Comparison of ENCODE assay signal across 8 mouse cellular contexts in the genomic region with DNA sequence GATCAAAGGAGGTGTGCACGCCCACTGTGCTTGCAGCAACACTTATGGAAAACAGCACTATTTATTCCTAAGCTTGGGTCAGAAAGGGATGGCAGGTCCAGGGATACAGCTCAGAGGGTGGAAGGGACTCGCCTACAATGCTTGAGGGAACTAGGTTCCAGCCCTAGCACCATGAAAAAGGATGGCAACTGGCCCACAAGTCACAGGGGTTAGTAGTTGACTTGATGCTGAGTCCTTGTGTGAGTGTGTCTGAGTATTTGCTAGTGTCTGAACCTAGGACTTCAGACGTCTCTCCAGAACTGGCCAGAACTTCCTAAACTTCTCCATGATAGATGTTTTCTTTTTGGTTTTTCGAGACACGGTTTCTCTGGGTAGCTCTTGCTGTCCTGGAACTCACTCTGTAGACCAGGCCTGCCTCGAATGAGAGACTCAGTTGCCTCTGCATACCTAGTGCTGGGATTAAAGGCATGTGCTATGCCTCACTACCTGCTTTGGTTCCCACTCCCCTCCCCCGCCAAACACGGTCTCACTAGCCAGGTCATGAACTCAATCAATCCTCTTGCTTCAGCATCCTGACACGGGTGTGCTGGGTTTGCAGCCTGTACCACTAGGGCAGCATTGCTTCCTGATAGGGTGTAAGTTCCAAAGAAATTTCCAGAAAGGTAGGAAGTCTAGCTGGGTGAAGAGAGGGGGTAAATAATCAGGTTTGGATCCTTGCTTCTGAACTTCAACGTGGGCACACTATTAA. TPM values are rescaled to one million over a fixed set of nuclear protein-coding genes. Genes with fewer than 3 reads are reported as not detected.
DNase-seq lines count a peak whose midpoint lies in the region; ATAC-seq and TF ChIP-seq lines count a peak whose summit lies in the region.

No protein-coding gene starts in this region.

- WGBS in intestine, embryonic 16.5 days = 52% methylated on average over 10 of the region's 10 CpGs
- 46% methylated on average over 10 of the region's 10 CpGs for WGBS in lung, postnatal 0 days
- 42% methylated on average over 10 of the region's 10 CpGs for WGBS in stomach, embryonic 16.5 days

- peaks cover 25% of the 10 kb centered on the region for H3K79me2 ChIP-seq in MEL (ENCODE audit: control insufficient read depth, insufficient read depth, low read length, poor library complexity)

- no peak for TF ChIP-seq POLR2A in MEL (IDR thresholded peaks at IDR 0.05; ENCODE audit: control insufficient read depth in 1 of 2, insufficient read depth in 1 of 2, low read depth in 1 of 2, low read length in 2 of 2, poor library complexity in 1 of 2)

- peaks cover 0 to 17% of the 10 kb centered on the region in 2 experiments; a peak in 3 of 4 replicates for H3K4me1 ChIP-seq in MEL (ENCODE audit: control insufficient read depth in 1 of 2, insufficient read depth in 2 of 2, low read length in 2 of 2)
- H3K4me1 ChIP-seq in intestine, embryonic 16.5 days (ENCODE audit: control insufficient read depth, insufficient read depth, low read length) = peaks cover 22% of the 10 kb centered on the region
- H3K4me1 ChIP-seq in lung, postnatal 0 days (ENCODE audit: insufficient read depth, low read depth, low read length) = peaks cover 9% of the 10 kb centered on the region
- H3K4me1 ChIP-seq in stomach, embryonic 16.5 days (ENCODE audit: control insufficient read depth, insufficient read depth, low read length) = peaks cover 20% of the 10 kb centered on the region

- peak overlapping the region; percentile 88 for H3K27ac ChIP-seq in gastrocnemius, adult 2 months
- peak overlapping the region; percentile 41 for H3K27ac ChIP-seq in MEL (ENCODE audit: control insufficient read depth, low read depth, low read length)
- no peak overlapping the region for H3K27ac ChIP-seq in intestine, embryonic 16.5 days (ENCODE audit: low read length)
- no peak overlapping the region for H3K27ac ChIP-seq in lung, postnatal 0 days (ENCODE audit: low read length)
- H3K27ac ChIP-seq in stomach, embryonic 16.5 days (ENCODE audit: low read length) = peak overlapping the region; percentile 43; the same call in 1 of the 2 replicates

- TF ChIP-seq EP300 in MEL (IDR thresholded peaks at IDR 0.05; ENCODE audit: low read depth in 1 of 2, low read length in 2 of 2) = no peak
- TF ChIP-seq EP300 in lung, postnatal 0 days (IDR thresholded peaks at IDR 0.05) = no peak

- peak overlapping the region; percentile 18 for H3K4me2 ChIP-seq in intestine, embryonic 16.5 days (ENCODE audit: low read depth, low read length)
- peak overlapping the region; percentile 30 for H3K4me2 ChIP-seq in lung, postnatal 0 days (replicated peaks; ENCODE audit: low read depth, low read length)
- H3K4me2 ChIP-seq in stomach, embryonic 16.5 days (ENCODE audit: low read depth, low read length) = peak overlapping the region; percentile 48

- TF ChIP-seq CTCF in gastrocnemius, adult 2 months (IDR thresholded peaks at IDR 0.05) = peak; percentile 25; the same call in 1 of the 2 replicates
- no peak for TF ChIP-seq CTCF in MEL (IDR thresholded peaks at IDR 0.05 in 2 of 3, conservative IDR thresholded peaks at IDR 0.05 in 1 of 3; ENCODE audit: control insufficient read depth in 1 of 3, insufficient read depth in 1 of 3, low read depth in 2 of 3, low read length in 3 of 3, poor library complexity in 1 of 3, severe bottlenecking in 1 of 3)
- peak; percentile 35 for TF ChIP-seq CTCF in lung, postnatal 0 days (IDR thresholded peaks at IDR 0.05)

- peak overlapping the region; percentile 54 for H3K9ac ChIP-seq in MEL (ENCODE audit: control insufficient read depth, low read depth, low read length, poor library complexity, severe bottlenecking)
- no peak overlapping the region for H3K9ac ChIP-seq in intestine, embryonic 16.5 days (ENCODE audit: low read depth, low read length)
- H3K9ac ChIP-seq in lung, postnatal 0 days (replicated peaks; ENCODE audit: low read depth) = no peak overlapping the region
- H3K9ac ChIP-seq in stomach, embryonic 16.5 days (ENCODE audit: low read length) = peak overlapping the region; percentile 51; the same call in 1 of the 2 replicates

- peak; percentile 51 for DNase-seq in gastrocnemius, adult 2 months
- DNase-seq in gastrocnemius, postnatal 4 days (ENCODE audit: low spot score in 2 of 2) = no peak
- DNase-seq in MEL (ENCODE audit: low read depth, low spot score) = no peak
- DNase-seq in lung, postnatal 0 days (ENCODE audit: low spot score) = no peak
- no peak for DNase-seq in layer of hippocampus, postnatal 36 days

- peaks cover 5 to 15% of the 10 kb centered on the region in 2 experiments for H3K36me3 ChIP-seq in MEL (ENCODE audit: control insufficient read depth in 1 of 2, insufficient read depth in 2 of 2, low read length in 2 of 2)
- peaks cover 1% of the 10 kb centered on the region for H3K36me3 ChIP-seq in intestine, embryonic 16.5 days (ENCODE audit: control insufficient read depth, insufficient read depth, low read length)
- H3K36me3 ChIP-seq in lung, postnatal 0 days (ENCODE audit: insufficient read depth, low read length) = no peaks in the 10 kb centered on the region
- peaks cover 2% of the 10 kb centered on the region; the same call in 1 of the 2 replicates for H3K36me3 ChIP-seq in stomach, embryonic 16.5 days (ENCODE audit: control insufficient read depth, insufficient read depth, low read length)

- intact Hi-C loops in gastrocnemius, adult 2 months (cut with DNase I) = loop anchor here (5.0 kb wide), 2 partner anchors 47 to 132 kb away; a partner anchor contains a TSS

- peak; percentile 16 for ATAC-seq in erythroblast, adult 5-6 weeks (replicated peaks; ENCODE audit: low FRiP score, poor library complexity, severe bottlenecking)
- ATAC-seq in intestine, embryonic 16.5 days = peak; percentile 75
- peak; percentile 18 for ATAC-seq in lung, postnatal 0 days
- peak; percentile 39 for ATAC-seq in stomach, embryonic 16.5 days (ENCODE audit: insufficient read depth, low FRiP score)

- H3K9me3 ChIP-seq in MEL (replicated peaks; ENCODE audit: insufficient read depth, low read length) = no peaks in the 10 kb centered on the region
- no peaks in the 10 kb centered on the region for H3K9me3 ChIP-seq in intestine, embryonic 16.5 days (ENCODE audit: control insufficient read depth, low read length)
- no peaks in the 10 kb centered on the region for H3K9me3 ChIP-seq in lung, postnatal 0 days (ENCODE audit: low read length)
- no peaks in the 10 kb centered on the region for H3K9me3 ChIP-seq in stomach, embryonic 16.5 days (replicated peaks; ENCODE audit: control insufficient read depth, low read length)

- peak overlapping the region; percentile 99 for H3K4me3 ChIP-seq in gastrocnemius, adult 2 months
- peak overlapping the region; percentile 30 to 50 for H3K4me3 ChIP-seq in MEL (ENCODE audit: control insufficient read depth in 1 of 2, insufficient read depth in 1 of 2, low read depth in 2 of 2, low read length in 2 of 2)
- peak overlapping the region; percentile 0; the same call in 1 of the 2 replicates for H3K4me3 ChIP-seq in intestine, embryonic 16.5 days (ENCODE audit: low read length)
- H3K4me3 ChIP-seq in lung, postnatal 0 days (ENCODE audit: low read depth, low read length) = 0 out of 2 replicates have a peak overlapping the region, but pooled peaks have one; percentile 86
- H3K4me3 ChIP-seq in stomach, embryonic 16.5 days (replicated peaks; ENCODE audit: low read length) = peak overlapping the region; percentile 28

- TF ChIP-seq RAD21 in MEL (IDR thresholded peaks at IDR 0.05; ENCODE audit: low read depth, low read length) = no peak

- no peaks in the 10 kb centered on the region; a peak in 1 of 4 replicates for H3K27me3 ChIP-seq in MEL (ENCODE audit: control insufficient read depth in 1 of 2, insufficient read depth in 2 of 2, low read length in 2 of 2)
- H3K27me3 ChIP-seq in intestine, embryonic 16.5 days (replicated peaks; ENCODE audit: control insufficient read depth, insufficient read depth, low read length) = no peaks in the 10 kb centered on the region
- no peaks in the 10 kb centered on the region for H3K27me3 ChIP-seq in lung, postnatal 0 days (replicated peaks; ENCODE audit: insufficient read depth, low read length)
- no peaks in the 10 kb centered on the region for H3K27me3 ChIP-seq in stomach, embryonic 16.5 days (ENCODE audit: control insufficient read depth, insufficient read depth, low read length)

RNA-seq across cellular contexts. Expression of a gene that starts 0.7 kb away (rescaled TPM):
- 100 to 1,000 TPM; 212 to 239 TPM for total RNA-seq in gastrocnemius, adult 2 months (2021)
- total RNA-seq in gastrocnemius, postnatal 4 days (2021) = 100 to 1,000 TPM; 224 to 226 TPM
- 146 and 164 TPM in 2 replicates for total RNA-seq in MEL (2012; rRNA removed)
- polyA plus RNA-seq in MEL (2012; ENCODE audit: insufficient read depth in 1 of 2, insufficient read length in 2 of 2, low read depth in 1 of 2, low replicate concordance in 2 of 2, missing spikeins in 1 of 2) = 100 to 1,000 TPM in 1 of 2 experiments, not detected in 1; 122 TPM
- total RNA-seq in erythroblast, adult 5-6 weeks (2015; ENCODE audit: low replicate concordance) = 39.6 and 49.7 TPM in 2 replicates
- total RNA-seq in erythroblast, adult 5-6 weeks (2017; ENCODE audit: low replicate concordance) = 31.0 and 43.5 TPM in 2 replicates
- polyA plus RNA-seq in intestine, embryonic 16.5 days (2015; fragmentation: Nextera tagmentation; extraction: Ambion mirVana) = 335 TPM in 2 replicates
- 364 and 369 TPM in 2 replicates for polyA plus RNA-seq in lung, postnatal 0 days (2015; fragmentation: Nextera tagmentation; extraction: Ambion mirVana)
- polyA plus RNA-seq in stomach, embryonic 16.5 days (2015; fragmentation: Nextera tagmentation; extraction: Ambion mirVana) = 257 and 277 TPM in 2 replicates
- total RNA-seq in layer of hippocampus, postnatal 36 days (2021) = 100 to 1,000 TPM; 124 to 125 TPM

RNA-seq across cellular contexts. Expression of a gene that starts 14.7 kb away (rescaled TPM):
- total RNA-seq in gastrocnemius, adult 2 months (2021) = 10 to 100 TPM; 13.3 to 14.7 TPM
- 1 to 10 TPM; 7.0 TPM for total RNA-seq in gastrocnemius, postnatal 4 days (2021)
- total RNA-seq in MEL (2012; rRNA removed) = 6.9 and 8.1 TPM in 2 replicates
- polyA plus RNA-seq in MEL (2012; ENCODE audit: insufficient read depth in 1 of 2, insufficient read length in 2 of 2, low read depth in 1 of 2, low replicate concordance in 2 of 2, missing spikeins in 1 of 2) = 10 to 100 TPM in 1 of 2 experiments, not detected in 1; 11.3 TPM
- 5.0 and 15.3 TPM in 2 replicates for total RNA-seq in erythroblast, adult 5-6 weeks (2015; ENCODE audit: low replicate concordance)
- total RNA-seq in erythroblast, adult 5-6 weeks (2017; ENCODE audit: low replicate concordance) = 1.5 and 2.6 TPM in 2 replicates
- polyA plus RNA-seq in intestine, embryonic 16.5 days (2015; fragmentation: Nextera tagmentation; extraction: Ambion mirVana) = 15.9 and 18.6 TPM in 2 replicates
- 10.9 and 11.6 TPM in 2 replicates for polyA plus RNA-seq in lung, postnatal 0 days (2015; fragmentation: Nextera tagmentation; extraction: Ambion mirVana)
- polyA plus RNA-seq in stomach, embryonic 16.5 days (2015; fragmentation: Nextera tagmentation; extraction: Ambion mirVana) = 6.6 and 8.8 TPM in 2 replicates
- 1 to 10 TPM; 7.1 to 8.4 TPM for total RNA-seq in layer of hippocampus, postnatal 36 days (2021)

RNA-seq across cellular contexts. Expression of a gene that starts 48.1 kb away (rescaled TPM):
- 1 to 10 TPM; 1.6 to 2.2 TPM for total RNA-seq in gastrocnemius, adult 2 months (2021)
- total RNA-seq in gastrocnemius, postnatal 4 days (2021) = 1 to 10 TPM; 4.3 to 5.3 TPM
- total RNA-seq in MEL (2012; rRNA removed) = not detected in 2 replicates
- not detected for polyA plus RNA-seq in MEL (2012; ENCODE audit: insufficient read depth in 1 of 2, insufficient read length in 2 of 2, low read depth in 1 of 2, low replicate concordance in 2 of 2, missing spikeins in 1 of 2)
- 0.38 TPM in 1 of 2 replicates, not detected in the other for total RNA-seq in erythroblast, adult 5-6 weeks (2015; ENCODE audit: low replicate concordance)
- total RNA-seq in erythroblast, adult 5-6 weeks (2017; ENCODE audit: low replicate concordance) = not detected in 2 replicates
- polyA plus RNA-seq in intestine, embryonic 16.5 days (2015; fragmentation: Nextera tagmentation; extraction: Ambion mirVana) = 2.9 and 3.0 TPM in 2 replicates
- 1.7 and 1.9 TPM in 2 replicates for polyA plus RNA-seq in lung, postnatal 0 days (2015; fragmentation: Nextera tagmentation; extraction: Ambion mirVana)
- 1.8 and 2.9 TPM in 2 replicates for polyA plus RNA-seq in stomach, embryonic 16.5 days (2015; fragmentation: Nextera tagmentation; extraction: Ambion mirVana)
- total RNA-seq in layer of hippocampus, postnatal 36 days (2021) = 10 to 100 TPM; 18.8 to 22.3 TPM

Comparison
In these comparisons a context has a peak if more than half of its experiments do, and no peak if none do; other contexts are left out.
1. H3K27ac ChIP-seq: peak in gastrocnemius, adult 2 months (single experiment), MEL (single experiment) and stomach, embryonic 16.5 days (single experiment); none in intestine, embryonic 16.5 days (single experiment) and lung, postnatal 0 days (single experiment).
2. H3K4me3 ChIP-seq: peak in every context shown above with its lines; median percentile 99 in gastrocnemius, adult 2 months; 86 in lung, postnatal 0 days; 40 in MEL; 28 in stomach, embryonic 16.5 days; 0 in intestine, embryonic 16.5 days.
3. CTCF ChIP-seq: peak in gastrocnemius, adult 2 months (single experiment) and lung, postnatal 0 days (single experiment); none in MEL (0 of 3).
4. H3K9ac ChIP-seq: peak in MEL (single experiment) and stomach, embryonic 16.5 days (single experiment); none in intestine, embryonic 16.5 days (single experiment) and lung, postnatal 0 days (single experiment).
5. ATAC-seq: peak in every context shown above with its lines; median percentile 75 in intestine, embryonic 16.5 days; 39 in stomach, embryonic 16.5 days; 18 in lung, postnatal 0 days; 16 in erythroblast, adult 5-6 weeks.
6. Peak in every context shown above with its lines, with median percentiles within 50 percentile points of each other: H3K4me2 ChIP-seq.